Mouse (Mus musculus): ENCODE results near the gene Olfr224. TPM values are rescaled to one million over a fixed set of nuclear protein-coding genes. Genes with fewer than 3 reads are reported as not detected.
A peak's percentile ranks its signal among the peaks of the same experiment; 100 is the strongest.

Gene Olfr224
- polyA plus RNA-seq (2015; fragmentation: Nextera tagmentation; extraction: Ambion mirVana) = not detected in 2 replicates

DNA sequence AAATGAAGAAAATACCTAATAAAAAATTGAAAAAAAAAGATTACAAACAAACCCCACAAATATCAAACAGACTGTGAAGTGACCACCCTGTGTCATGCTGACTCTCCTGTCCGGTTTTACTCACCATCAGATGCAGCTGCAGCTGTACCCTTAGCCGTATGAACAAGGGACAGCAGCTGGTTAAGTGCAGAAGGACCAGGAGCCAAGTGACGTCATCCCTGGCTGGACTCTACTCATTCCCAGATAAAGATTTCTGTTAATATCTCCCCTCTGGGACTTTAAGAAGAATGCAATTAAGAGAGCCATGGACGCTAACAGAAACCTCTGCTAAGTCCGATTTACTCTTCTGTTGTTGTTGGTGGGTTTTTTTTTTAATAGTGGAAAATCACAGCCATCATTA is at the start of gene Olfr224:
Olfr224 (minus strand) TSS at position 149 of the 400 bp plus-strand sequence.
- 59% methylated on average over 5 of the region's 5 CpGs for WGBS
- TF ChIP-seq CTCF (IDR thresholded peaks at IDR 0.05; ENCODE audit: low read depth) (no peak), EP300 (optimal IDR thresholded peaks at IDR 0.05) (no peak)
- H3K27me3 ChIP-seq (ENCODE audit: control insufficient read depth, insufficient read depth, low read length) = no peaks in the 10 kb centered on the region
- no peaks in the 10 kb centered on the region for H3K4me1 ChIP-seq (replicated peaks; ENCODE audit: control insufficient read depth, insufficient read depth)
- ATAC-seq (ENCODE audit: low FRiP score, low TSS enrichment) = no peak
- H3K4me3 ChIP-seq (ENCODE audit: low read depth, low read length) = no peak within 1 kb of the TSS
- no peaks in the 10 kb centered on the region for H3K9me3 ChIP-seq (ENCODE audit: control insufficient read depth, low read length)
- H3K27ac ChIP-seq (replicated peaks) = no peak within 1 kb of the TSS
- no peak within 1 kb of the TSS for H3K4me2 ChIP-seq (replicated peaks; ENCODE audit: low read depth)
- no peak for DNase-seq (ENCODE audit: low spot score)
- no peak within 1 kb of the TSS for H3K9ac ChIP-seq (ENCODE audit: low read length)
- no peaks in the 10 kb centered on the region for H3K36me3 ChIP-seq (ENCODE audit: control insufficient read depth, insufficient read depth, low read length)

- no peaks in the 10 kb centered on the region for H3K4me1 ChIP-seq (replicated peaks; ENCODE audit: control insufficient read depth, insufficient read depth)
- WGBS = 52% methylated on average over 6 of the region's 6 CpGs
- DNase-seq (ENCODE audit: low spot score) (peak; percentile 44), ATAC-seq (ENCODE audit: low FRiP score, low TSS enrichment) (peak; percentile 80)
- H3K36me3 ChIP-seq (ENCODE audit: control insufficient read depth, insufficient read depth, low read length) = no peaks in the 10 kb centered on the region
- no peak overlapping the region for H3K9ac ChIP-seq (ENCODE audit: low read length)
- H3K4me3 ChIP-seq (ENCODE audit: low read depth, low read length) = no peak overlapping the region
- TF ChIP-seq CTCF (IDR thresholded peaks at IDR 0.05; ENCODE audit: low read depth) (no peak), EP300 (optimal IDR thresholded peaks at IDR 0.05) (no peak)
- no peaks in the 10 kb centered on the region for H3K27me3 ChIP-seq (ENCODE audit: control insufficient read depth, insufficient read depth, low read length)
- no peak overlapping the region for H3K4me2 ChIP-seq (replicated peaks; ENCODE audit: low read depth)
- H3K27ac ChIP-seq (replicated peaks) = 0 out of 2 replicates have a peak overlapping the region, but pooled peaks have one; percentile 30
- no peaks in the 10 kb centered on the region for H3K9me3 ChIP-seq (ENCODE audit: control insufficient read depth, low read length)
These were observed 48.4 kb upstream of the Olfr224 start for GRCm38 (mm10) chr11:58618793-58619192.

DNA sequence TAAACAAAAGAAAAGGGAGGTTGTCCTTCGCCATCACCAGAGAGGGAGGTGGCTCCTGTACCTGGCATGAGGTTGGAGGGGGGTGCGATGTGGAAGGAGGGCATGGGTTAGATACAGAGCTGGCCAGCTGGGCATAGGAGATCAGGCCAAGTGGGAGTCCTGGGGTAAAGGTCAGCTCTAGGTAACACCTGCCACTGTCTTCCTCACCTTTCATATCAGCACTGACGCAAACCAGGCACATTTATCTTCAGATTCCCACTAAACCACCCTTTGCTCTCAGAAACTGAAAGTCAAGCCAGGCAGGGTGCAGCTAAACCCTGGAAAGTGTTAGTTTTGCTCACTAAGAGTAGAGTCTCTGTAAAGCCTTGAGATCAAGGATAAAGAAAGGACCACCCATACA is 48.0 kb upstream of the Olfr224 start:
- Histone ChIP-seq H3K36me3 (ENCODE audit: control insufficient read depth, insufficient read depth, low read length) (no peaks in the 10 kb centered on the region), H3K4me1 (replicated peaks; ENCODE audit: control insufficient read depth, insufficient read depth) (no peaks in the 10 kb centered on the region), H3K9ac (ENCODE audit: low read length) (no peak overlapping the region), H3K4me2 (replicated peaks; ENCODE audit: low read depth) (no peak overlapping the region), H3K27me3 (ENCODE audit: control insufficient read depth, insufficient read depth, low read length) (no peaks in the 10 kb centered on the region), H3K4me3 (ENCODE audit: low read depth, low read length) (no peak overlapping the region), H3K27ac (replicated peaks) (0 out of 2 replicates have a peak overlapping the region, but pooled peaks have one; percentile 30), H3K9me3 (ENCODE audit: control insufficient read depth, low read length) (no peaks in the 10 kb centered on the region)
- WGBS = 47% methylated on average over 3 of the region's 3 CpGs
- peak; percentile 84 for DNase-seq (ENCODE audit: low spot score)
- peak; percentile 92 for ATAC-seq (ENCODE audit: low FRiP score, low TSS enrichment)
- TF ChIP-seq EP300 (optimal IDR thresholded peaks at IDR 0.05) (no peak), CTCF (IDR thresholded peaks at IDR 0.05; ENCODE audit: low read depth) (no peak)

GRCm38 (mm10) chr11:58615975-58616374 is 45.6 kb upstream of the Olfr224 start, which contains the start of gene 2210407C18Rik:
TSS of gene 2210407C18Rik (minus strand) at chr11:58616075.
- Histone ChIP-seq H3K9ac (ENCODE audit: low read length) (no peak within 1 kb of the TSS), H3K27ac (replicated peaks) (no peak within 1 kb of the TSS), H3K36me3 (ENCODE audit: control insufficient read depth, insufficient read depth, low read length) (no peaks in the 10 kb centered on the region), H3K27me3 (ENCODE audit: control insufficient read depth, insufficient read depth, low read length) (no peaks in the 10 kb centered on the region), H3K4me2 (replicated peaks; ENCODE audit: low read depth) (no peak within 1 kb of the TSS), H3K9me3 (ENCODE audit: control insufficient read depth, low read length) (no peaks in the 10 kb centered on the region), H3K4me3 (ENCODE audit: low read depth, low read length) (no peak within 1 kb of the TSS), H3K4me1 (replicated peaks; ENCODE audit: control insufficient read depth, insufficient read depth) (no peaks in the 10 kb centered on the region)
- no peak for ATAC-seq (ENCODE audit: low FRiP score, low TSS enrichment)
- no peak for TF ChIP-seq CTCF (IDR thresholded peaks at IDR 0.05; ENCODE audit: low read depth)
- no peak for TF ChIP-seq EP300 (optimal IDR thresholded peaks at IDR 0.05)
- DNase-seq (ENCODE audit: low spot score) = no peak
- 87% methylated on average over 4 of the region's 4 CpGs for WGBS

DNA sequence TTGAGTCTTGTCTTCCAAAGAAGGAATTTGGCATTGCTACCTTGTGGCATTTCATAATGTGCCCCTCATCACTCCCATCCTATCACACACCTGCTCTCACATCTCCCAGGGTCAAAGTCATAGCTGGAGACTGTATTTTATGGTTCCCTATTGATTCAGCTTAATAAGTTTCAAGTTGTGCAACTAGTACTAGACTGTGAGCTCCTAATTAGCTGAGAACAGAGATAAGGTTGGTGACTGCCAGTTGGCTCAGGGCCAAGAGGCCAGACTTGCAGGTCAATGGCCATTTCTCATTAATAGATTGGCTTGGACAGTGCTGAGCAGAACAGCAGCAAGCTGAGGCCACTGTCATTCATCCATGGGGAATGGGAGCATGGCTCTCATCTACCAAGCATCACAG is 44.2 kb upstream of the Olfr224 start:
- no peaks in the 10 kb centered on the region for H3K27me3 ChIP-seq (ENCODE audit: control insufficient read depth, insufficient read depth, low read length)
- H3K9me3 ChIP-seq (ENCODE audit: control insufficient read depth, low read length) = no peaks in the 10 kb centered on the region
- H3K4me1 ChIP-seq (replicated peaks; ENCODE audit: control insufficient read depth, insufficient read depth) = no peaks in the 10 kb centered on the region
- no peak overlapping the region for H3K9ac ChIP-seq (ENCODE audit: low read length)
- no peak overlapping the region for H3K4me3 ChIP-seq (ENCODE audit: low read depth, low read length)
- no peak overlapping the region for H3K27ac ChIP-seq (replicated peaks)
- no peaks in the 10 kb centered on the region for H3K36me3 ChIP-seq (ENCODE audit: control insufficient read depth, insufficient read depth, low read length)
- ATAC-seq (ENCODE audit: low FRiP score, low TSS enrichment) = 0 out of 2 replicates have a peak, but pooled peaks have one; percentile 4
- TF ChIP-seq EP300 (optimal IDR thresholded peaks at IDR 0.05) (no peak), CTCF (IDR thresholded peaks at IDR 0.05; ENCODE audit: low read depth) (no peak)
- DNase-seq (ENCODE audit: low spot score) = peak; percentile 62
- no peak overlapping the region for H3K4me2 ChIP-seq (replicated peaks; ENCODE audit: low read depth)

DNA sequence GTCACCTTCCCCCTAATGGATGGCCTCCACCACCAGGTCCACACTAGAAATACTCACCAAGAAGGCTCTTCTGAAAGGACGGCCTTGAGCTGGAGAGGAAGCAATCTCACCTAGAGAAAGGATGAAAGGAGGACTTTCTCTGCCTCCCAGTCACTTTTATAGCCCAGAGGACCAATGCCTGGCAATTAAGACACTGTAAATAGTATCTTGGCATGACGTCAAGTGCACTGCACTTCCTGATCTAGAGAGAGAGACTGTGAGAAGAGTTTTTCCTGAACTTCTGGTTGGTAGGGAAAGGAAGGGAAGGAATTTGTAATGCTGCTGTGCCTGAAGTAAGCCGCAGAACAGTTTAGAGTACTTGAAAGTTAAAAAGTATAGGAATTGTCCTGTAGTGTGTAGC is 43.0 kb upstream of the Olfr224 start:
- WGBS = 55% methylated on average over 3 of the region's 3 CpGs
- peak; percentile 50 for DNase-seq (ENCODE audit: low spot score)
- peak; percentile 58 for ATAC-seq (ENCODE audit: low FRiP score, low TSS enrichment)
- Histone ChIP-seq H3K4me1 (replicated peaks; ENCODE audit: control insufficient read depth, insufficient read depth) (no peaks in the 10 kb centered on the region), H3K9me3 (ENCODE audit: control insufficient read depth, low read length) (no peaks in the 10 kb centered on the region), H3K36me3 (ENCODE audit: control insufficient read depth, insufficient read depth, low read length) (no peaks in the 10 kb centered on the region), H3K4me3 (ENCODE audit: low read depth, low read length) (no peak overlapping the region), H3K27ac (replicated peaks) (no peak overlapping the region), H3K9ac (ENCODE audit: low read length) (no peak overlapping the region), H3K4me2 (replicated peaks; ENCODE audit: low read depth) (no peak overlapping the region; the same call in 1 of the 2 replicates), H3K27me3 (ENCODE audit: control insufficient read depth, insufficient read depth, low read length) (no peaks in the 10 kb centered on the region)
- no peak for TF ChIP-seq CTCF (IDR thresholded peaks at IDR 0.05; ENCODE audit: low read depth)
- no peak for TF ChIP-seq EP300 (optimal IDR thresholded peaks at IDR 0.05)
